Mouse (Mus musculus) heart, adult 2 months (tissue): ENCODE measurements at regions not wholly inside any gene's neighbourhood (a gene's known extent, or its start where the extent isn't known, plus 50 kb on each side); places are given as distances from the start of the nearest gene placed in this dataset.
A peak's percentile ranks its signal among the peaks of the same experiment; 100 is the strongest.

Experiments
- DNase-seq, 2 experiments: peaks; one replicate each; pipeline ENCODE4 v3.0.0; 2021
- H3K27ac ChIP-seq: fragments of 200-600 bp; 2 replicates; pipeline ENCODE4 v1.8.1; 2022
- H3K27me3 ChIP-seq: fragments of 200-500 bp; 2 replicates; pipeline ENCODE4 v1.6.1; 2012; ENCODE audit warnings: mild to moderate bottlenecking, low read length, inconsistent platforms, mixed read lengths; ENCODE audit not compliant: control insufficient read depth, insufficient read depth
- H3K36me3 ChIP-seq: fragments of 200-500 bp; 2 replicates; pipeline ENCODE4 v1.6.1; 2012; ENCODE audit warnings: low read length, inconsistent platforms; ENCODE audit not compliant: control insufficient read depth, insufficient read depth
- H3K4me1 ChIP-seq: fragments of 200-500 bp; 2 replicates; pipeline ENCODE4 v1.6.1; 2011; ENCODE audit warnings: low read length; ENCODE audit not compliant: control insufficient read depth, insufficient read depth
- H3K4me3 ChIP-seq: fragments of 200-600 bp; 2 replicates; pipeline ENCODE4 v1.8.1; 2022
- H3K79me2 ChIP-seq: fragments of 200-500 bp; replicated peaks from 2 replicates; pipeline ENCODE4 v1.6.1; 2012; ENCODE audit warnings: mild to moderate bottlenecking, inconsistent platforms, low read length, moderate library complexity, mixed read lengths; ENCODE audit not compliant: control insufficient read depth, insufficient read depth
- H3K9ac ChIP-seq: fragments of 200-500 bp; 2 replicates; pipeline ENCODE4 v1.6.1; 2012; ENCODE audit warnings: low read depth, mild to moderate bottlenecking, control low read depth, inconsistent platforms, low read length, mixed read lengths
- CTCF ChIP-seq: fragments of 200-600 bp; IDR thresholded peaks from 2 replicates; pipeline ENCODE4 v1.8.1; 2022; ENCODE audit warnings: antibody characterized with exemption, mild to moderate bottlenecking, moderate library complexity
- EP300 ChIP-seq: fragments of 200-500 bp; IDR thresholded peaks from 2 replicates; pipeline ENCODE4 v1.6.1; 2011; ENCODE audit warnings: low read depth, low read length, control low read depth; ENCODE audit not compliant: insufficient read depth
- POLR2A ChIP-seq: fragments of 200-500 bp; IDR thresholded peaks from 2 replicates; pipeline ENCODE4 v1.6.1; 2011; ENCODE audit warnings: mild to moderate bottlenecking, low read depth, low read length, control low read depth; ENCODE audit not compliant: insufficient read depth
- WGBS: fragments of 180-500 bp; shearing (Covaris S2); methylation state at CpG from one replicate; pipeline ENCODE4 v1.1.7; 2018; 5-methylcytosine and 5-hydroxymethylcytosine counted together
- intact Hi-C: fragments of 180-260 bp; cut with DNase I; formaldehyde crosslinking; loops from one replicate; pipeline ENCODE4 v1.15.1; 2025

DNA sequence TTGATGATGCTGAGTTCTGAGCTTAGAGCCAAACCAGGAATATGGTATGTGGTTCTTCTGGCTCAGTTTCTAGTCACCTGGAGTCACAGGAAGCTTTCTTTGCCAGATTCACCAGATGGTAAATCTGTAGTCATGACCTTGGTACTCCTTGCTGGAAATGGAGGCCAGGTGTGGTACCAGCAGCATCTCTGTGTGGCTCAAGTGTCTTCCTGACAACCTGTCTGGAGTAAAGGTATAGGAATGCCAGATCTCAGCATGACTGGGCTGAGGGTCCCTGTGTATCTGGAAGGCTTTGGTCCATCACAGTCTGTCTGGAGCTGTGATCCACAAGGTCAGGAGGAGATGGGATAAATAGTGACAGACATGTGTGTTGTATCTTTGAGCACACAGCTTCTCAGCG is 88.0 kb upstream of the Kcnj15 start:
- H3K27ac ChIP-seq = no peak overlapping the region
- no peaks in the 10 kb centered on the region for H3K4me1 ChIP-seq
- 100% methylated on average over 1 of the region's 1 CpGs for WGBS
- no peak for TF ChIP-seq CTCF
- TF ChIP-seq POLR2A = no peak
- no peak for TF ChIP-seq EP300
- no peak overlapping the region for H3K4me3 ChIP-seq
- no peaks in the 10 kb centered on the region for H3K27me3 ChIP-seq
- H3K79me2 ChIP-seq = no peaks in the 10 kb centered on the region
- no peak for DNase-seq
- intact Hi-C loops = no loop called here
- H3K36me3 ChIP-seq = no peaks in the 10 kb centered on the region
- no peak overlapping the region for H3K9ac ChIP-seq

DNA sequence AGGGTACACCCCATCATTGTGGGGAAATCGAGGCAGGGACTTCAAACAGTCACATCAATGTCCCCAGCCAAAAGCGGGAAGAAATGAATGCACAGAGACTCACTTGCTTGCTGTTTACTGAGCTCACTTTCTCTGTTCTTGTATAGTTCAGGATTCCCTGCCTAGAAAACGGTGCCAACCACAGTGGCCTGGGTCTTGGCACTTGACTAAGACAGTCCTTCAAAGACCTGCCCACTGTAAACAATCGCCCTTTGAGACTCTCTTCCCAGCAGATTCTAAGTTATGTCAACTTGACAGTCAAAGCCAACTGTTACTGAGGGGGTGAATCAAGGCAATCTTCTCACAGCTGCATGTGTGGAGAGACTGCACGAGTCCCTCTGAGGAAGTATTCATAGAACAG is 76.8 kb upstream of the Kcnj15 start:
- Histone ChIP-seq H3K9ac (no peak overlapping the region), H3K79me2 (no peaks in the 10 kb centered on the region), H3K27me3 (peaks cover 1% of the 10 kb centered on the region; the same call in 1 of the 2 replicates), H3K4me3 (no peak overlapping the region), H3K27ac (no peak overlapping the region), H3K36me3 (no peaks in the 10 kb centered on the region), H3K4me1 (no peaks in the 10 kb centered on the region)
- no peak for TF ChIP-seq POLR2A
- TF ChIP-seq CTCF = no peak
- TF ChIP-seq EP300 = no peak
- DNase-seq = no peak
- intact Hi-C loops = no loop called here
- WGBS = 69% methylated on average over 5 of the region's 5 CpGs

DNA sequence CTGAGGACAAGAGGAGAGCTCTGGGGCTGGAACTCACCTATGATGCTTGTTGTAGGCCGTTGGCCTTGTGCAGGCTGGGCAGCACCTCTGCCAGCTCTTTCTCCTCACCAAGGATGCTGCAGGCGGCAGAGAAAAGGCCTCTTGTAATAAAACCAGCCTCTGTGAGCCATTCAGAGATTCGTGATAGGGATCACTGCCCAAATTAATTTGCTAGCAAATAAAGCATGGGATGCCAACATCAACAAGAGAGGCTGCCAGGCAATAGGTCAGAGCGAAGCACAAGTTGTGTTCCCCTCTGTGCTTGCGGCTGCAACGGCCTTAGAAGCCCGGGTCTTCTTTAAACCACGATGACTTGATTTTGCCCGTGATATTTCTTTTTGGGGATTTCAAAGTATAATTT is 72.0 kb upstream of the Kcnj15 start:
- no peak overlapping the region for H3K4me3 ChIP-seq
- H3K4me1 ChIP-seq = no peaks in the 10 kb centered on the region
- 78% methylated on average over 9 of the region's 9 CpGs for WGBS
- H3K36me3 ChIP-seq = no peaks in the 10 kb centered on the region
- intact Hi-C loops = no loop called here
- no peak for DNase-seq
- no peak overlapping the region for H3K9ac ChIP-seq
- no peak for TF ChIP-seq CTCF
- TF ChIP-seq POLR2A = no peak
- no peak for TF ChIP-seq EP300
- H3K27me3 ChIP-seq = peaks cover 1% of the 10 kb centered on the region; the same call in 1 of the 2 replicates
- no peaks in the 10 kb centered on the region for H3K79me2 ChIP-seq
- no peak overlapping the region for H3K27ac ChIP-seq

DNA sequence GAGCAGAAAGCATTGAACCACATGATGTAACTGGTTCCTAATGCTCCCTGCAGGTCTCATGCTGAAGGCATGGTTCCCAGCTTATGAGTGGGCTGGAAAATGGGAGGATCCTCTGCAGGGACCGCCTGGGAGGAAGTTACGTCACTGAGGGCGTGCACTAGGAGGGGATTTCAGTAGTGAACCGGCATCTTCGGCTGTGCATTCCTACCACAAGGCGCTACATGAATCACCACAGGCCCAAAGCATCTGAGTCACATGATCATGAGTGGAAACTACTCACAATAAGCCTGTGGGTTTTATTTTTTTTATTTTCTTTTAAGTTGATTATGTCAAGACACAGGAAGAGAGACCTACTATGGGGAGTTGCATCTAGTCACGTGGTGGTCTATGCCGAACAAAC is 68.2 kb upstream of the Kcnj15 start:
- H3K36me3 ChIP-seq = no peaks in the 10 kb centered on the region
- intact Hi-C loops = no loop called here
- 77% methylated on average over 8 of the region's 8 CpGs for WGBS

DNA sequence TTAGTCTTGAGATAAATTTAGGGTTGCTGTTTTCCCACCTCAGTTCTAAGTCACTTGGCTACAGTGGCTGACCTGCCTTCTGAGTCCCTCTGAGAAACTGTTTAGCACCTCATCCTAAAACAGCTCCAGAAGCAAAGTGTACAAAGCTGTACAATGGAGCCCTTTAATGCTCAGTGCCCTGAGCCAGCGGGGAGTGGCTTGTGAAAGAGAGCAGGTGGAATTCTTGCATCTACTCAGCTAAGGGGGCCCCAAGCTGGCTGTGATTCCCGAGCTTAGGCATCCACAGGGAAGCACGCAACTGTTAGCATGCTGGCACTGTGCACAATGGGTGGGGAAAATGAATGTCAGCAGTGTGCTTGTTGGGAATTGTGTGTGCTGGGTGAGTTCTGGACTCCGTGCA is 63.2 kb upstream of the Kcnj15 start:
- H3K4me1 ChIP-seq = peaks cover 7% of the 10 kb centered on the region
- no peak overlapping the region for H3K4me3 ChIP-seq
- H3K9ac ChIP-seq = no peak overlapping the region
- 70% methylated on average over 4 of the region's 4 CpGs for WGBS
- H3K36me3 ChIP-seq = no peaks in the 10 kb centered on the region
- H3K27me3 ChIP-seq = no peaks in the 10 kb centered on the region
- no peaks in the 10 kb centered on the region for H3K79me2 ChIP-seq
- DNase-seq = no peak
- no peak overlapping the region for H3K27ac ChIP-seq
- intact Hi-C loops = loop anchor here (10.0 kb wide), 1 partner anchor 381 kb away; no protein-coding TSS in a partner anchor
- no peak for TF ChIP-seq CTCF
- no peak for TF ChIP-seq EP300
- no peak for TF ChIP-seq POLR2A

More for the DNA sequence above, 68.2 kb upstream of the Kcnj15 start:
- no peak overlapping the region for H3K27ac ChIP-seq
- DNase-seq = no peak
- H3K9ac ChIP-seq = no peak overlapping the region
- TF ChIP-seq CTCF = no peak
- TF ChIP-seq POLR2A = no peak
- TF ChIP-seq EP300 = no peak
- H3K27me3 ChIP-seq = no peaks in the 10 kb centered on the region
- no peaks in the 10 kb centered on the region for H3K79me2 ChIP-seq
- no peak overlapping the region for H3K4me3 ChIP-seq
- H3K4me1 ChIP-seq = no peaks in the 10 kb centered on the region

DNA sequence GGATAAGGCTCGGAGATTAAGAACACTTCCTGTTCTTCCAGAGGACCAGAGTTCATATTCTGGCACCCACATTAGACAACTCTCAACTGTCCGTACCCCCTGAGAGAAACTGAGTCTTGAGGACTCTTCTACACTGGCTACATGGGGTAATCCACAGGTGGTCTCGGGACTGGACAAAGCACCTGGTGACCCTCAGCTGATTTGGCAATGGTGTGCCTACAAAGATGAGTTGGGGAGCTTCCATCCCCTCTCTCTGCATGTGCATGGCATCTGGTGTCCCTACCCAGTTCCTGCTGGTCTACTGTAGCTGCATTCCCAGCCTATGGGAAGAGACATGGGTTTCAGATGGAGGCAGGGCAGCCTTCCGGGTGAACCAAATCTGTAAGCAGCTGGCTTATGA is 61.2 kb upstream of the Kcnj15 start:
- WGBS = 64% methylated on average over 4 of the region's 4 CpGs
- no peak for DNase-seq
- intact Hi-C loops = loop anchor here (1.0 to 10.0 kb wide), 4 partner anchors 126 to 379 kb away; no protein-coding TSS in a partner anchor
- H3K4me3 ChIP-seq = no peak overlapping the region
- no peaks in the 10 kb centered on the region for H3K79me2 ChIP-seq
- peaks cover 7% of the 10 kb centered on the region for H3K4me1 ChIP-seq
- no peak for TF ChIP-seq EP300
- no peak for TF ChIP-seq CTCF
- TF ChIP-seq POLR2A = no peak
- H3K27ac ChIP-seq = no peak overlapping the region
- H3K27me3 ChIP-seq = no peaks in the 10 kb centered on the region
- no peak overlapping the region for H3K9ac ChIP-seq
- H3K36me3 ChIP-seq = no peaks in the 10 kb centered on the region

DNA sequence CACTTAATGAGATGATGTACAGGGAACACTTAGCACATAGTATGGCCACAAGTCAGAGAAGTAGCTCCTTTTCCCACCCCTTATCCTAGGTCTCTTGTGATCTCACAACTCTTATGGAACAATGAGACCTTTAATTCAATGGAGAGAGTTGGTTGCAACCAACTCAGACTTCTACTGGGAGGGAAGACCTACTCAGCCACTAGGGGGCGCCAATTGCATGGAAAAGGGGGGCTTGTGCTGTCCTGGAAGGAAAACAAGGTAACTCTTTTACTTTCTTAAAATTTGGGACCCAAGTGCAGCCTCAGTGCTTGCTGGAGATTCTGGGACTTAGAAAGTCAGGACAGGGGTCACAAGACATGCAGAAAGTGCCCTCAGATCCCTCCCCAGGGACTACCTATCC is 60.7 kb upstream of the Kcnj15 start:
- 0% methylated on average over 1 of the region's 1 CpGs for WGBS
- intact Hi-C loops = loop anchor here (1.0 to 10.0 kb wide), 4 partner anchors 126 to 378 kb away; no protein-coding TSS in a partner anchor
- peak; percentile 57 to 81 for DNase-seq
- Histone ChIP-seq H3K9ac (no peak overlapping the region), H3K27me3 (no peaks in the 10 kb centered on the region), H3K4me1 (peaks cover 7% of the 10 kb centered on the region), H3K4me3 (no peak overlapping the region), H3K79me2 (no peaks in the 10 kb centered on the region), H3K27ac (no peak overlapping the region), H3K36me3 (no peaks in the 10 kb centered on the region)
- TF ChIP-seq EP300 = peak; percentile 52; the same call in 1 of the 2 replicates
- peak; percentile 96 for TF ChIP-seq CTCF
- TF ChIP-seq POLR2A = no peak
